Mouse (Mus musculus) kidney, embryonic 16.5 days (tissue): ENCODE measurements around the gene B3gnt4. TPM values are rescaled to one million over a fixed set of nuclear protein-coding genes. Genes with fewer than 3 reads are reported as not detected.

Source experiments
- ATAC-seq: fragments of 200-750 bp; cut with Nextera tagmentation; 2 replicates; pipeline ENCODE4 v1.8.0; 2017; ENCODE audit warnings: moderate TSS enrichment; ENCODE audit not compliant: low FRiP score, low TSS enrichment
- H3K27ac ChIP-seq: fragments of 300-500 bp; sonication (generic); 2 replicates; pipeline ENCODE4 v1.5.1; 2014; ENCODE audit warnings: low read length
- H3K27me3 ChIP-seq: fragments of 300-500 bp; sonication (generic); 2 replicates; pipeline ENCODE4 v1.6.1; 2014; ENCODE audit warnings: low read length, control low read depth, mixed read lengths; ENCODE audit not compliant: insufficient read depth
- H3K36me3 ChIP-seq: fragments of 300-500 bp; sonication (generic); 2 replicates; pipeline ENCODE4 v1.6.1; 2014; ENCODE audit warnings: low read length, control low read depth, mixed read lengths; ENCODE audit not compliant: insufficient read depth
- H3K4me1 ChIP-seq: fragments of 300-500 bp; sonication (generic); 2 replicates; pipeline ENCODE4 v1.6.1; 2014; ENCODE audit warnings: low read length, control low read depth, mixed read lengths; ENCODE audit not compliant: insufficient read depth
- H3K4me2 ChIP-seq: fragments of 300-500 bp; sonication (generic); replicated peaks from 2 replicates; pipeline ENCODE4 v1.6.1; 2014; ENCODE audit warnings: low read depth, low read length
- H3K4me3 ChIP-seq: fragments of 300-500 bp; sonication (generic); 2 replicates; pipeline ENCODE4 v1.5.1; 2014; ENCODE audit warnings: mild to moderate bottlenecking, low read length
- H3K9ac ChIP-seq: fragments of 300-500 bp; sonication (generic); replicated peaks from 2 replicates; pipeline ENCODE4 v1.6.1; 2014; ENCODE audit warnings: low read length
- H3K9me3 ChIP-seq: fragments of 300-500 bp; sonication (generic); 2 replicates; pipeline ENCODE4 v1.6.1; 2016; ENCODE audit warnings: low read length, control low read depth
- WGBS: fragments of 180-500 bp; shearing (Covaris S2); extraction: QIAGEN DNeasy Blood & Tissue Kit; methylation state at CpG from one replicate; pipeline ENCODE4 v1.1.7; 2014; 5-methylcytosine and 5-hydroxymethylcytosine counted together
- microRNA-seq: library from miRNA; unstranded; fragments of <30 nt; microRNA quantifications from one replicate; pipeline ENCODE4, GENCODE M21; 2016
- polyA plus RNA-seq: library from polyadenylated mRNA; unstranded; fragments of >200 nt; fragmentation: Nextera tagmentation; extraction: Ambion mirVana; gene quantifications from 2 replicates; pipeline ENCODE4 v1.2.1, GENCODE M21; 2015

The B3gnt4 gene
- polyA plus RNA-seq, 1 experiment from 2014 or later: 0.89 TPM

DNA sequence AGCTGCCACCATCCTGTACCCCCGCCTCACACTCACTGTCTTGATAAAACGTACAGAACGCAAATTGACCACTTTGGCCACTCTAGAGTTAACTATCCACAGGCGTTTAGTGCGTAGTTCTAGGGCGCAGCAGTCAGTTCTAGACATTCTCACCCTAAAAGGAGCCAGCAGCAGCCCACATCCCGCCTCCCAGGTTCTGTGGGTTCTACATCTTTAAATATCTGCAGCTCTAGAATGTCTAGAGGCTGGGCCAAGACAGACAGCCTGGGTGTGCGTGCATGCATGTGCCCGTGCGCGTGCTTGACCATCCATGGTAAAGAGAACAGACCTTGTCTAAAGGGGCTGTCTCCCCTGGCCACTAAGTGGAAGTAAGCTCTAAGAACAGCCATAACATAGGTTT is 50.9 kb downstream of the B3gnt4 start:
- Histone ChIP-seq H3K27me3 (no peaks in the 10 kb centered on the region), H3K4me3 (no peak overlapping the region), H3K36me3 (peaks cover 64% of the 10 kb centered on the region), H3K9me3 (no peaks in the 10 kb centered on the region), H3K9ac (no peak overlapping the region), H3K4me1 (no peaks in the 10 kb centered on the region), H3K27ac (no peak overlapping the region), H3K4me2 (no peak overlapping the region)
- WGBS: 93% methylated on average over 11 of the region's 11 CpGs
- ATAC-seq: no peak

Small RNA genes lying within 50 kb of the gene (microRNA-seq; reads per million reads assigned to microRNA genes)
- gene Mir7647: 1.9 reads per million, percentile 7 among the genes with 10 or more reads in this experiment

Other genes starting within 250 kb of the B3gnt4 start
- 40.0 and 47.9 TPM in 2 replicates for gene Bcl7a, start 166.6 kb upstream of the B3gnt4 start, polyA plus RNA-seq
- gene Mlxip, start 115.7 kb upstream of the B3gnt4 start, polyA plus RNA-seq: 17.4 and 21.1 TPM in 2 replicates
- not detected in 2 replicates for gene Lrrc43, start 21.2 kb upstream of the B3gnt4 start, polyA plus RNA-seq
- gene Il31, start 21.0 kb upstream of the B3gnt4 start, polyA plus RNA-seq: not detected in 2 replicates
- gene Diablo, start 13.7 kb downstream of the B3gnt4 start, polyA plus RNA-seq: 122 and 125 TPM in 2 replicates
- 0.61 and 1.3 TPM in 2 replicates for gene Gm49027, start 15.0 kb downstream of the B3gnt4 start, polyA plus RNA-seq
- 30.2 and 33.1 TPM in 2 replicates for gene Vps33a, start 62.6 kb downstream of the B3gnt4 start, polyA plus RNA-seq
- gene Clip1, start 174.2 kb downstream of the B3gnt4 start, polyA plus RNA-seq: 30.1 and 30.5 TPM in 2 replicates
- gene Zcchc8, start 210.6 kb downstream of the B3gnt4 start, polyA plus RNA-seq: 69.3 and 78.6 TPM in 2 replicates
- gene Rsrc2, start 239.0 kb downstream of the B3gnt4 start, polyA plus RNA-seq: 105 and 123 TPM in 2 replicates
- gene Kntc1, start 239.3 kb downstream of the B3gnt4 start, polyA plus RNA-seq: 26.4 and 34.9 TPM in 2 replicates